Mouse (Mus musculus) heart, postnatal 0 days (tissue): ENCODE measurements around the gene Ralgapb.

Experiments
- CTCF ChIP-seq: IDR thresholded peaks from 2 replicates; pipeline ENCODE4 v1.5.1; 2016; ENCODE audit warnings: antibody characterized with exemption, control low read depth, low read depth
- EP300 ChIP-seq: IDR thresholded peaks from 2 replicates; pipeline ENCODE4 v1.6.1; 2016; ENCODE audit warnings: antibody characterized with exemption, low read depth

GRCm38 (mm10) chr2:158503671-158504070 lies 94.0 kb downstream of the Ralgapb start:
- TF ChIP-seq CTCF (no peak), EP300 (no peak)
